Mouse (Mus musculus): Measurements from ENCODE around the gene Kdelr2. TPM values are rescaled to one million over a fixed set of nuclear protein-coding genes. Genes with fewer than 3 reads are reported as not detected.

The Kdelr2 gene
- total RNA-seq, 2 experiments from 2014 or later: 149 to 150 TPM

DNA sequence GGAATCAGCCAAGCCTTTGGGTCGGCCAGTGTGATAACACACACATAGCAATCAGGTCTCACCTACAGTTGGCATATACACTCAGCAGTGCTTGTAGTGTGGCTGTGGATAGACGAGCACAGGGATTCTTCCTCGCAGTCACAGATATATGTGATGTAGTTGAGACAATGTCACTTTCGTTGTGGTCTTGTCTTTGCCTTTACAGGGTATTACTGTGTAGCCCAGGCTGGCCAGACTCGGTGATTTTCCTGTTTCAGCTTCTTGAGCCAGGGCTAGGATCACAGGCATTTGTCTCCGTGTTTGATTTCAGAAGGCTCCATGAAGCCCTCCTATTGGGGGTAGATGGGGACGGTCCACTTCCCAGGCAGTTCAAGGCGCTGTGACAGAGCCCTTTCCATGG lies 66.0 kb downstream of the Kdelr2 start:
- DNase-seq (ENCODE audit: low spot score in 2 of 2): no peak

DNA sequence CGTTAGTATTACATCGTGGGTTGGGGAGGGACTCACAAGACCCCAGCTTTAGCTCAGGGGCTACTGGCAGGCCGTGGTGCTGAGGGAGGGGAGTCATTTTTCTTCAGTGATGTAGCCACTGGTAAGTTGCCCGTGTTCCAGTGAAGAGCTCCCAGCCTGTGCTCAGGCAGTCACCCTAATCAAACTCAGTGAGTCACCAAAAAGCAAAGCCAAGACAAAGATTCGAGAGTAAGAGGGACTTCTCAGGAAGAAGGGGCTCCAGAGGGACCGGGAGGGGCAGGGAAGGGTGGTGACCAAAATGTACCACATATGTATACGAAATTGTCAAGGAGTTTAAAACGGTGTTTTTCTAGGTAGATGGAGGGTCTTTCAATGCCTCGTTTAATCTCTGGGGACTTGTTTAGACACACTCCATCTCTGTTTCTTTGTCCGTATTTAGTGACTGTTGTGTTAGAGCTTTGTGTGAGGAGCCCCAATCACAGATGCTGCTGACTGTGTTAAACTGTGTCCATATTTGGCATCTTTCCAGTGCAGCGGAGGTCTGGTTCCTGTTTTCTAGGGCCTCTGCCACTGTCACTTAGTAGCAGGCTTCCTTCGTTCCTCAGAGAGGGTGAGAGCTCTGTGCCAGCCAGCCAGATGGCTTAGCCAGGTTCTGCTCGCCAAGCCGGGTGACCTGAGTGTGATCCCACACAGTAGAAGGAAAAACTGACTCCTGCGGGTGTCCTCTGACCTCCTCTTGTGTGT lies 67.0 kb downstream of the Kdelr2 start:
- DNase-seq (ENCODE audit: low spot score in 2 of 2): peak in 1 of 2 experiments; percentile 47

DNA sequence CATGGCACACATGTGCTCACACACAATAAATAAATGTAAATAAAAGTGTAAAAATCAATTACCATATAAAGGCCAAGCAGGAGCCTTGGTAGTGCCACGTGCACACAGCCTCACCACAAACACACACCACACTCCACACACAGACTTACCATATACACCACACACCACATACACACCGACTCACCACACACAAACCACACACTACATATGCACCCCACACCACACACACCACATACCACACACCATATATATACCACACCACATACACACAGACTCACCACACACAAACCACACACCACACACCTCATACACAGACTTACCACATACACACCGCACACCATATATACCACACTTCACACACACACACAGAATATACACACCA lies 67.5 kb downstream of the Kdelr2 start:
- no peak for DNase-seq (ENCODE audit: low spot score in 2 of 2)

Other genes starting within 250 kb of the Kdelr2 start
- 10 to 100 TPM in 1 of 2 experiments, 1 to 10 TPM in 1; 9.1 to 11.9 TPM for gene Rbak, start 223.1 kb upstream of the Kdelr2 start, total RNA-seq (2021)
- gene Spdye4b, start 222.8 kb upstream of the Kdelr2 start, total RNA-seq (2021): not detected
- not detected for gene Spdye4a, start 176.9 kb upstream of the Kdelr2 start, total RNA-seq (2021)
- gene Zfp12, start 168.7 kb upstream of the Kdelr2 start, total RNA-seq (2021): 10 to 100 TPM; 14.0 to 15.9 TPM
- gene Zfp316, start 133.8 kb upstream of the Kdelr2 start, total RNA-seq (2021): 1 to 10 TPM; 6.7 to 6.8 TPM
- gene Zfp853, start 110.2 kb upstream of the Kdelr2 start, total RNA-seq (2021): under 1 TPM; 0.69 to 0.70 TPM
- gene E130309D02Rik, start 88.5 kb upstream of the Kdelr2 start, total RNA-seq (2021): 10 to 100 TPM; 13.9 to 15.5 TPM
- gene Zdhhc4, start 74.6 kb upstream of the Kdelr2 start, total RNA-seq (2021): 10 to 100 TPM; 35.8 to 38.8 TPM
- gene Grid2ip, start 46.5 kb upstream of the Kdelr2 start, total RNA-seq (2021): under 1 TPM in 1 of 2 experiments, not detected in 1; 0.27 TPM
- gene Daglb, start 60.7 kb downstream of the Kdelr2 start, total RNA-seq (2021): 1 to 10 TPM; 7.5 to 7.6 TPM
- gene Rac1, start 124.2 kb downstream of the Kdelr2 start, total RNA-seq (2021): 100 to 1,000 TPM; 284 to 299 TPM
- gene Cyth3, start 218.6 kb downstream of the Kdelr2 start, total RNA-seq (2021): 10 to 100 TPM; 50.2 to 67.5 TPM